Mouse (Mus musculus) cortical plate, adult 2 months (tissue): ENCODE data around the gene Pid1. TPM values are rescaled to one million over a fixed set of nuclear protein-coding genes. Genes with fewer than 3 reads are reported as not detected.

Source experiments
- H3K27ac ChIP-seq: fragments of 200-500 bp; 2 replicates; pipeline ENCODE4 v1.5.1; 2012; ENCODE audit warnings: low read length, control low read depth, inconsistent platforms; ENCODE audit not compliant: insufficient read depth
- H3K4me1 ChIP-seq: fragments of 200-500 bp; 2 replicates; pipeline ENCODE4 v1.6.1; 2011; ENCODE audit warnings: low read length; ENCODE audit not compliant: control insufficient read depth, insufficient read depth
- H3K4me3 ChIP-seq: fragments of 200-500 bp; 2 replicates; pipeline ENCODE4 v1.5.1; 2011; ENCODE audit warnings: mild to moderate bottlenecking, low read length, control low read depth; ENCODE audit not compliant: insufficient read depth
- CTCF ChIP-seq: fragments of 200-500 bp; IDR thresholded peaks from 2 replicates; pipeline ENCODE4 v1.5.1; 2011; ENCODE audit warnings: mild to moderate bottlenecking, control low read depth, low read length; ENCODE audit not compliant: insufficient read depth; ENCODE audit errors: extremely low read depth
- POLR2A ChIP-seq: fragments of 200-500 bp; IDR thresholded peaks from 2 replicates; pipeline ENCODE4 v1.6.1; 2011; ENCODE audit warnings: mild to moderate bottlenecking, low read length, control low read depth; ENCODE audit not compliant: insufficient read depth; ENCODE audit errors: extremely low read depth
- polyA plus RNA-seq: library from polyadenylated mRNA; depleted of rRNA; stranded (reverse); fragments of >200 nt; gene quantifications from 2 replicates; pipeline ENCODE4 v1.2.3, GENCODE M21; 2012

Pid1 gene
- polyA plus RNA-seq, 1 experiment: 22.3 TPM

- no peak for TF ChIP-seq CTCF
- Histone ChIP-seq H3K4me1 (no peaks in the 10 kb centered on the region), H3K4me3 (no peak overlapping the region), H3K27ac (no peak overlapping the region)
Observed at GRCm38 (mm10) chr1:84093291-84093690, 270.7 kb downstream of the Pid1 start.

- peaks cover 3% of the 10 kb centered on the region; the same call in 1 of the 2 replicates for H3K4me1 ChIP-seq
- H3K27ac ChIP-seq: no peak overlapping the region
- TF ChIP-seq POLR2A: no peak
- TF ChIP-seq CTCF: no peak
Observed at GRCm38 (mm10) chr1:84089664-84090063, 274.3 kb downstream of the Pid1 start.

GRCm38 (mm10) chr1:84087957-84088356 is 276.0 kb downstream of the Pid1 start:
- H3K27ac ChIP-seq: no peak overlapping the region
- H3K4me3 ChIP-seq: no peak overlapping the region
- TF ChIP-seq CTCF (no peak), POLR2A (no peak)

More at GRCm38 (mm10) chr1:84089664-84090063, 274.3 kb downstream of the Pid1 start:
- no peak overlapping the region for H3K4me3 ChIP-seq

DNA sequence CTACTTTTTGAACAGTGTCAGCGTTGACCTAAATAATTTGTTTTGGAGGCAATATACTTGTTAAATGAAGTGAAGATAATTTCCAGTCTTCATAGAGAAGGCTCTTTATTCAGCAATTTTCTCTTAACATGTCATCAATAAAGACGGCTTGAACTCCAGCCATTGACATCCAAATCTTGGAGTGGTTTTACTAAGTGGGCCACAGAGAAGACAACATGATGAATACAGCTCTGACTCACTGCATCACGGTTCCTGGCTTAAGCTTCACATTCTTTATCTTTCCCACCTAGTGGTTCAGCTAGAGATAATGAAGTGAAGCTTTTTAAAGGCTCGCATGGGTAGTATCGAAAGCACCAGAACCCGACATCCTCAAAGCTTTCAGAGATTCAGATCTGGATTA is 276.7 kb downstream of the Pid1 start:
- no peak for TF ChIP-seq CTCF
- no peak for TF ChIP-seq POLR2A
- Histone ChIP-seq H3K4me3 (no peak overlapping the region), H3K27ac (no peak overlapping the region; the same call in 1 of the 2 replicates), H3K4me1 (peaks cover 3% of the 10 kb centered on the region; the same call in 1 of the 2 replicates)

More at GRCm38 (mm10) chr1:84087957-84088356, 276.0 kb downstream of the Pid1 start:
- peaks cover 3% of the 10 kb centered on the region; the same call in 1 of the 2 replicates for H3K4me1 ChIP-seq

- Histone ChIP-seq H3K4me1 (peaks cover 3% of the 10 kb centered on the region; the same call in 1 of the 2 replicates), H3K27ac (no peak overlapping the region), H3K4me3 (no peak overlapping the region)
- TF ChIP-seq CTCF (no peak), POLR2A (no peak)
Observed at GRCm38 (mm10) chr1:84086486-84086885, 277.5 kb downstream of the Pid1 start.

DNA sequence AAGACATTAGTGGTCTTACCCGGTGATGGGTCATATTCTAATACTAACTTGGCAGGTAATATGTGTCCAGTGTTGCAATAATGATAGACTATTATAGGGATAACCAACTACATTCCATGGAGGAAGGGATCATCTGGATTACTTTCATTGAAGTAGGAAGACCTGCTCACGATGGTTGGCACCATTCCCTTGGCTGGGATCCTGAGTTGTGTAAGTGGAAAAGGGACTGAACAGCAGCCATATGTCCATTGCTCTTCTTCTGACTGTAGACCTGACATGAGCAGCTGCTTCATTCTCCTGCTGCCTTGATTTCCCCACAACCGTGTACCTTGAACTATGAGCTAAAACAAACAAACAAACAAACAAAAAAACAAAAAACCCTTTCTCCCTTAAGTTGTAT is 278.6 kb downstream of the Pid1 start:
- no peak for TF ChIP-seq CTCF
- no peak for TF ChIP-seq POLR2A
- no peak overlapping the region for H3K4me3 ChIP-seq
- H3K4me1 ChIP-seq: peaks cover 3% of the 10 kb centered on the region; the same call in 1 of the 2 replicates
- H3K27ac ChIP-seq: no peak overlapping the region

GRCm38 (mm10) chr1:84079566-84079965 is 284.4 kb downstream of the Pid1 start:
- Histone ChIP-seq H3K4me1 (no peaks in the 10 kb centered on the region; the same call in 1 of the 2 replicates), H3K4me3 (no peak overlapping the region), H3K27ac (no peak overlapping the region)
- TF ChIP-seq CTCF (no peak), POLR2A (no peak)

GRCm38 (mm10) chr1:84077023-84077422 is 287.0 kb downstream of the Pid1 start:
- no peaks in the 10 kb centered on the region; the same call in 1 of the 2 replicates for H3K4me1 ChIP-seq
- H3K27ac ChIP-seq: no peak overlapping the region
- TF ChIP-seq CTCF: no peak
- no peak for TF ChIP-seq POLR2A
- no peak overlapping the region for H3K4me3 ChIP-seq

DNA sequence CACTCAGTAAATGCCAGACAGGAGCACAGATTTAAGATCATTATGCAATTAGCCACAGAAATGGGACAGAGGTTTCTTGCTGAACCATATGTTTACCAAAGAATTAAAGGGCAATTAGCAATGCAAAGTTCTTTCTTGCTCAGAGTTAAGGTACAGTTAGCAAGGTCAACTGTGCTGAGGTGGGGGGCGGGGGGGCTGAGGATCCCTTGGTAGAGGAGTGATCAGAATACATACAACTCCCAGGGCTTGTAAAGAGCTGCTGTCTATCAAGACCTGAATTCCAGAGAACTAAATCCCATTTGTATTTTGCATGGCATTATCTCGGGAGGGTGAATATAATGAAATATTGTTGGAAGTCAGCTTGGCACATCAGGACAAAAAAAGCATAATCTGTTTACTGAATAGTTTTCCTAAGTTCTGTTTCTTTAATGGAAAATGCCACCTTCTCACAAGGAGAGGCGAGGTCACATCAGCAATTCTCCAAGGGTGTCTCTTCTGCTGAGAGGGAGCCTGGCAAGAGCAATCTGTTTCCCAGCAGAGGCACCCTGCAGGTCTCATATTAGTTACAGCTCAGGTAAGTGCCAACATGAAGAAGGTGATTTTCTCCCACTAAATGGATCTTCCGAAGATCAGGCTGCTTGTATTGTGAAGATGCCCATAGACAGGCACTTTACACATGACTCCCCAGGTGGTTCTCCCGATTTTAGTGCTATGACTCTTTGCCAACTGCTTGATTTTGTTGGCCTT is 306.9 kb downstream of the Pid1 start:
- no peak for TF ChIP-seq CTCF
- TF ChIP-seq POLR2A: no peak
- Histone ChIP-seq H3K4me1 (no peaks in the 10 kb centered on the region), H3K27ac (no peak overlapping the region), H3K4me3 (no peak overlapping the region)

DNA sequence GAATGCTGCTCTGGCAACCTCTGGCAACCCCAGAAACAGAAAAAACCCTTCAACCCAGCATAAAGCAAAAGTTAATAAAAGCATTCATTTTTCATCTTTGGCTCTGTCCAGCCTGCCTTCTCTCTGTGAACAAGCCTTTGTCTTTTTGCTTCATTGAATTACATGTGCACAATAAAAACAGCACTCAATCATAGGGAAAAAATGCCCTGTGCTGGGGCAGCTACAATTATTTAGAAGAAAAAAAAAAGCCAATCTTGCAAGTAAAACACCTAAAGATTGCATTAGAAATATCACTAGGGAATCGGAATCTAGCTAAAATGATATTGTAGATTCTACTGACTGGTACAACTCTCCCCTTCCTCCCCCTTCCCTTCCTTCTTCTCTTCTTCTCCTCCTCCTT is 307.7 kb downstream of the Pid1 start:
- Histone ChIP-seq H3K27ac (no peak overlapping the region), H3K4me3 (no peak overlapping the region), H3K4me1 (no peaks in the 10 kb centered on the region)
- TF ChIP-seq POLR2A: no peak
- no peak for TF ChIP-seq CTCF

DNA sequence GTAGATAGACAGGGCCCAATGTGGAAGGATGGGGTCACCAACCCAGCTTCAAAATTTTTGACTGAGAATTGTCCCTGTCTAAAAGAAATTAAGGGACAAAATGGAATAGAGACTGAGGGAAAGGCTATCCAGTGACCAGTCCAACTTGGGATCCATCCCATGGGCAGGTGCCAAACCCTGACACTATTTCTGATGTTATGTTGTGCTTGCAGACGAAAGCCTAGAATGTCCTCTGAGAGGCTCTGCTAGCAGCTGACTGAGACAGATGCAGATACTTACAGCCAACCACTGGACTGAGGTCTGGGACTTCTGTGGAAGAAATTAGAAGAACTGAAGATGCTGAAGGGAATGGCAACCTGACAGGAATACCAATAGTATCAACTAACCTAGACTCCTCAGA is 338.2 kb downstream of the Pid1 start:
- TF ChIP-seq POLR2A: no peak
- no peak for TF ChIP-seq CTCF
- Histone ChIP-seq H3K4me3 (no peak overlapping the region), H3K27ac (no peak overlapping the region), H3K4me1 (no peaks in the 10 kb centered on the region)
